Mouse (Mus musculus) spleen, postnatal 4 days (tissue): Measurements from ENCODE around the gene Rassf1.

Experiments
- DNase-seq, 2 experiments: peaks; one replicate each; pipeline ENCODE4 v3.0.0; 2022; ENCODE audit warnings: low spot score in 2 of 2

The Rassf1 gene

DNA sequence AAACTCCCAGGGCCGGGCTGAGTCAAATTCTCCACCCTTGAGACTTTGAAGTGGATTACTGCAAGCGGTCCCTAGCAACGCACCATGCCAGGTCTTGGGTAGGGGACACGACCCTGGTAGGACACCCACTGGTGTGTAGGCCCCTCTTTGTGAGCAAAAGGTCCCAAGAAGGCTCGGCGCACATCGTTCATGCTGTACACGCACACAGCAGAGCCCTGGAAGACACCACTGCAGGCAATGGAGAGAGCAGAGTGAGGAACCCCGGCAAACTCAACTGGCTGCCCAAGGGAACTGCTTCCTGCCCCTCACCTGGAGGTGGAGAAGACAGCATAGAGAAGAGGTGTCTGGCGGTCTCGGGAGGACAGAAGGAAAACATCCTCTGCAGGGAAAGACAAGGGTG, 49.9 kb downstream of the Rassf1 start:
- no peak for DNase-seq

DNA sequence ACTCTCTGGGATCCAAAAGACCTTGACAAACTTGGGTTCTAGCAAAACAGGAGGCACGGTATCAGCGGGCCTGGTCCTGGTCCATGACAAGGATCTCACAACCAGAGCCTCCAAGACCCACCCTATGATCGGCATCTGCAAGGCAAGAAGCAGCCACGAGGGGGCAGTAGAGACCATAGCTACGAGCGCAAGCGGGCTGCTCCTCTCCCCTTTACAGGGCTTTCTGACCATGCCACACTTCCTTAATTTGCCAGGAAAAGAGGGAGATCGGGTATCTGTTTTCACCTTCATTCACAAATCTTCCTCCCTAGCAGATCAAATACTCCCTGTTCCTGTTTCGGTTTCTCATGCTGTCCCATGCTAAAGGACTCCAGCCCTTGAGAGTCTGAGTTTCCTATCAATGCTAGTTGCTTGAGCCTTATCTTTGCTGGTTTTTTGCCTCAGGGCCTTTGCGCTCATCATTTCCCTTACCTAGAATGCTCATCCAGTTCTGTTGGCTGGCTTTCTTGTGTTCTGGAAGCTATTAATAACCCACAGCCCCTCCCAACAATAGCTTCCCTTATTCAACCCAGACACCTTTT, 50.8 kb downstream of the Rassf1 start:
- peak; percentile 92 to 99 for DNase-seq

DNA sequence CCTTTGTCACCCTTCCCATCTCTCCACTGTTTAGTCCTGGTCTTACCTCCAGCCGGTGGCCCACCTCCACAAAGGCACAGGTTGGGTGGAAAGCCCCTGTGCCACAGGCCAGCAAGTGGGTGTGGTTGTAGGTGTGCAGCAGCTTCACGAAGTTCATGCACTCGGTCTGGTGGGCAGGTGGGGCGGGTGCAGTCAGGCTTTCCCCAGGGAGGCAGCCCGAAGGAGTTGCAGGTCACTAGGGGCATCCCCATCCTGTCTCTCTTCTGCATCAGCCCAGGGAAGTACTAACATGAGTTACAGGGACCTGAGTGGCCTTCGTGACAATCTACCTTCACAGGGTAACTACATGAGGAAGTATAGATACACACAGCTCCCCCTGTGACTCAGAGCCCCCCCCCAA, 51.9 kb downstream of the Rassf1 start:
- DNase-seq: no peak

DNA sequence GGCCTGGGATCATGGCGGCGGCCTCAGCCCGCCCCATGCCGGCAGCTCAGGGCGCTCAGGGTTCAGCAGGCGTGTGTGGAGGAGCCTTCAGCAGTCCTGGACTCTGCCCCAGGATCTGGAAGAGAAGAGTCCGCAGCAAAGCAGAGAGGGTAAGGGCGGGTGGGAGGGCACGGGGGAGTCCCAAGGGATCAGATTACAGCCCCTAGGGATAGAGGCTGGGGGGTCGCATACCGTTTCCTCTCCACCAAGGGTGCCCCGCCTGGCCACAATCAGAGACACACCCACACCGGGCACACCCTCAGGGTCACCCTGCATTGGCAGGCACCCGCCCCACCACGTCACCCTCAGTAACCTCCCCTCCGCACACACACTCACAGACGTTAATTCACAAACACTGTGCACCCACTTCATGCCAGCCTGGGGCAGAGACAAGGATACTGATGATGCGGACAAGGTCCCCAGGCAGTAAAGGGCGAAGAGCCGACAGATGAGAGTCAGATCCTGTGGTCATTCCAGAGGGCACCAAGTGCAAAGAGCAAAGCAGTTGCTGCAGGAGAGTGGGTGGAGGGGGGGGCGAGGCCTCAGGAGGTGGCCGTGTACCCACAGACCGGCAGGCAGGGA, 53.8 kb downstream of the Rassf1 start:
- no peak for DNase-seq

DNA sequence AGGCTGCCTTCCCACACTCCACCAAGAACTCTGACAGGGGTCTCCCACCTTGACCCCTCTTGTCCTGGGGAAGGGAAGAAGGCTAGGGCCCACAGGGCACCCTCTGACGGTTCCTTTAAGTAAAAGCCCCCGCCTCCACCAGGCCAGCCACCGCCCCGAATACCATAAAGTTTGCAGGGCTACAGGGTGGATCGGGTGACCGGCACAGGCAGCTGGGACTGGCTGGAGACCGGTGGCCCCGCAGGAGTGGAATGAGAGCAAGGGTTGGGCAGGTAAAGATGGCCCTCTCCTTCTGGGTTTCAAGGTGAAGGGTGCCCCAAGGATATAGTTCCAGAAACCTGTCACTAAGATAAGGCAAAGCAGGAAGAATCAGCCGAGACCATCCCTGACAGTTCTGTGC, 55.2 kb downstream of the Rassf1 start:
- DNase-seq: no peak

DNA sequence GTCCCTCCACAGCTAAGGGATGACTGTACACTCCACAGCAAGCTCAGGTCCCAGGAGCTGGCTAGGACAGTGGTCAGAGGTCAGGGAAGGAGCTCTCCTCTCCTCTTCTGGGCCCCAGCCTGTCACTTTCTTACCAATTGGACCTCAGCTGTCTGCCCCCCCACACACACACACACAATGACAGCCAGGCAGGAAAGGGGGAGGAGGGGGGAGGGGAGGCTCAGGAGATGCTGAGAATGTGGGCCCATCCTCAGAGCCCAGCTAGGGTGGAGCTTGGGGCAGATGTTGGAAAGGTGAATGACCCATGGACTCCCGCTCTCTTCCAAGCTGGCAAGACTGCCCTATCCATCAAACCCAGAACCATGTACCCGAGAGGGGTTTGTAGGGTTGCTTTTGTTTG, 55.7 kb downstream of the Rassf1 start:
- no peak for DNase-seq

DNA sequence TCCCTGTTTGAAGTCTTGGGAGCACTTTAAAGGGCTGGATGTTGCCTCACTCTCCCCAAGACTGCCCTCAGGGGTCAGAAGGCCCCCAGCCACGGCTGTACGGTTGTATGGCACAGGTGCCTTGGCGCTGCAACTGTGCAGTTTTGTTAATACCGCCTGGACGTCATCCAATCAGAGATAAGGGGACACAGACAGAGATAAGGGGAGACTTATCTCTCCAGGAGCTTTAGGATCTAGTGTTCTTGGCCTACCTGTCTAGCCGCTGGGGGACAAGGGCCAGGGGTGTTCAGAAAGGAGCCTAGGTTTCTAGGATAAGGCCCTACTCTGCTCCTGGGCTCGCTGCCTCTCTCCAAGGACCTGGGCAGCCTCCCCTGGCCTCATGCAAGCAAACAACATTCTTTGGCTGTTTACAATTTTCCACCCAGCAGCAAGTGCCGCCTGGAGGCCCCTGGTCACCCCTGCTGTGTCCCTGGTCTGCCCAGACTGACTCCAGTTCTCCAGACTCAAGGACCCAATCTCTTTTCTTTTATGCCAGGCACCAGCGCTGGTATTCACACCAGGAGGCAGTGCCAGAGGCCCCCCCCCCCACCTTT, 56.4 kb downstream of the Rassf1 start:
- no peak for DNase-seq

DNA sequence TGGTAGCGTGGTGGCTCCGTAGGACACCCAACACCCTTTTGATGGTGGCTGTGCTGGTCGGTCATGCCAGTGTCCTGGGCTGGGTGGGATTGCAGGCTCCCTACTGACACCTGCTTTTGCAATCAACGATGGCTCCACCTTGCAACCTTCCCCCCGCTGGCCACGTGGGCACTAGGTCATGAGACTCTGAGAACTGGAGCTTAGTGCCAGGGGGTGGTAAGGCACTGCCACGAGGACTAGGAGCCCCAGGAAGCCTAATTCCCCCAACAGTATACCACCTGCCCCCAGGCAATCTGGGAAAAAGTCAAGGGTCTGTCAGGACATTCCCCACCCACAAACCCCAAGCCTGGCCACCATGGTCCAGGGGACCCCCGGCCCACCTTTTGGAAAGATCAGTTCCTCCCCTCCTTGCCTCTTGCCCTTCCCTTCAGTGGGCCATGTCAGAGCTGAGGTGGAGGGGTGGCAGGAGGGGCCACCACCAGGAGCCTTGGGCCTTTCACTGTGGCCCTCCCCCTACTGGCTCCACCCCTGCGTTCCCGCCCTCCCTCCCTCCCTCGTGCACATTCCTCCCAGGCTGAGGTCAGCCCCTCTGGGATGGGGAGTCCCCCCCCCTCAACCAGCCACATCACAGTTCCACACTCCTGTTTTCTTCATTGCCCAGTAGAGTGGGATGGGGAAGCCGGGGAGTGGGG, 57.5 kb downstream of the Rassf1 start, which contains the start of gene Sema3b:
TSS of gene Sema3b (minus strand) at position 489 of the 692 bp plus-strand sequence.
- no peak for DNase-seq

DNA sequence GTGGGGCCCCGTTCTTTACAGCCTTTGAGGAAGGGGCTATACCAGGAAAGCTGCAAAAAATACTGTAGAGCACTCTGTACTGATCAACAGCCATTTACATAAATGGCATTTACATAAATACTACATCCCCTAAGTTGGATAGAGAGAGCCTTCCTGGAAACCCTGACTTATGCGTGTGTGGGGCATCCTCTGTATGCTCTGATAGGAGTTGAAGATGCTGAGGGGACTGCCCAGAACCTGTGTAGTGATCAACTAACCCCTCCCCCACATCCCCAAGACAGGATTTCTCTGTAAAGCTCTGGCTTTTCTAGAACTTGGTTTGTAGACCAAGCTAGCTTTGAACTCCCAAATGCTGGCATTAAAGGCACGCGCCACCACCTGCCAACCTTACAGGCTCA, 58.1 kb downstream of the Rassf1 start:
- no peak for DNase-seq

DNA sequence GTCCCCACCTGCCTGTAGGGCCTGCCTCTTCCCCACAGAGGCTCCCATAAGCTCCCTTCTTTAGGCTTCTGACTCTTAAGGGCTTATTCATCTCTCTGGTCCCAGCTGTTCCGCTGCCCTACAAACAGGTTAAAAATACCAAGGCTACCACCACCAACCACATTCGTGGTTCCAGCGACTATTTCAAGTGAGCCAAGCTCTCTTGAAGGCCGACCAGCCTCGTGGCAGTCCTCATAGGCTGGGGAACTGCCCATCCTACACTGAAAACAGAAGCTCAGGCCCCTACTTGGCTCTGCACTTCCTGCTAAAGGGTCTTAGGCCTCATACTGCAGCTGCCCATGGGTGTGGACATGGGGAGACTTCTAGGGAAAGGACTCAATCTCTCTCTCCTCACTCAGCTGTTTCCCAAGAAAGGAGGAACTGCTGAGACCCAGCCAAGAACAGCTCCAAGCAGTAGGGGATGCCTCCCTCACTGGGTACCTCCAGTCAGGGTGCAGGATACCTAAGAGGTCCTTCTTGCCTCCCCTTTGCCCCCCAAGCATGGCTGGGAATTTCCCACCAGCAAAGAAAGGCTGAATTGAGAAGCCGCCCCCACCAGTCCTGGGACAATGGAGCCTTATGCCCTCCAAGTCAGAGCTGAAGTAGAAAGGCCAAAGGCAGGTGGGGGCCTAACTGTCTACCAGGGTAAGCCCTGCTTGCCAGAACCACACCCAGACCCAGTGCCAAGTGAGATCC, 60.3 kb downstream of the Rassf1 start:
- no peak for DNase-seq
